Mouse (Mus musculus): ENCODE results near the gene Dmap1. TPM values are rescaled to one million over a fixed set of nuclear protein-coding genes. Genes with fewer than 3 reads are reported as not detected.

The Dmap1 gene
- polyA plus RNA-seq, 1 experiment from 2014 or later, result 56.2 TPM

DNA sequence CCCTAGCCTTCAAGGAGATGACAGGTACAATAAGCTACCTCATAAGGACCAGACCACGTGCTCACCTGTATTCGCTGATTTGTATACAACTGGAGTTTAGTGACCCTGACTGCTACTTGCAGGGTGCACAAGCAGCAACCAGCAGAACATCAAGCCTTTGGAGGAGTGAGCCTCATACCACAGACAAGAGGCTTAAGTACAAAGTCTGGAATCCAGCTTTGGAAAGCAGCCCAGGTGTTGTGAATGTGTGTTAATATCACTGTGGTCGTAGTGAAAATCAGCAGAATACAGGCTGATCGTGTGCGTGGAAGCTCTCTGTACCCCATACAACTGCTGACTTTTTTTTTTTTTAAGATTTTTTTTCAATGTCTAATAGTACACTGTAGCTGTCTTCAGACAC, 22.1 kb downstream of the Dmap1 start:
- ATAC-seq (ENCODE audit: low read depth), result no peak
- peaks cover 19% of the 10 kb centered on the region; the same call in 1 of the 2 replicates for H3K4me1 ChIP-seq (ENCODE audit: control insufficient read depth, insufficient read depth, low read length)
- H3K27me3 ChIP-seq (replicated peaks; ENCODE audit: control insufficient read depth, insufficient read depth, low read length), result no peaks in the 10 kb centered on the region
- H3K9me3 ChIP-seq (ENCODE audit: control insufficient read depth, low read length), result no peaks in the 10 kb centered on the region
- H3K36me3 ChIP-seq (ENCODE audit: control insufficient read depth, insufficient read depth, low read length), result 0 out of 2 replicates have a peak, but pooled peaks cover 6% of the 10 kb centered on the region
- no peak overlapping the region for H3K4me2 ChIP-seq (ENCODE audit: low read depth, low read length)
- DNase-seq (ENCODE audit: low spot score), result no peak
- H3K9ac ChIP-seq (ENCODE audit: low read depth, low read length), result no peak overlapping the region
- no peak overlapping the region for H3K4me3 ChIP-seq (ENCODE audit: low read depth, low read length)
- no peak overlapping the region for H3K27ac ChIP-seq (replicated peaks; ENCODE audit: low read depth, low read length)
- WGBS, result 76% methylated on average over 5 of the region's 5 CpGs

DNA sequence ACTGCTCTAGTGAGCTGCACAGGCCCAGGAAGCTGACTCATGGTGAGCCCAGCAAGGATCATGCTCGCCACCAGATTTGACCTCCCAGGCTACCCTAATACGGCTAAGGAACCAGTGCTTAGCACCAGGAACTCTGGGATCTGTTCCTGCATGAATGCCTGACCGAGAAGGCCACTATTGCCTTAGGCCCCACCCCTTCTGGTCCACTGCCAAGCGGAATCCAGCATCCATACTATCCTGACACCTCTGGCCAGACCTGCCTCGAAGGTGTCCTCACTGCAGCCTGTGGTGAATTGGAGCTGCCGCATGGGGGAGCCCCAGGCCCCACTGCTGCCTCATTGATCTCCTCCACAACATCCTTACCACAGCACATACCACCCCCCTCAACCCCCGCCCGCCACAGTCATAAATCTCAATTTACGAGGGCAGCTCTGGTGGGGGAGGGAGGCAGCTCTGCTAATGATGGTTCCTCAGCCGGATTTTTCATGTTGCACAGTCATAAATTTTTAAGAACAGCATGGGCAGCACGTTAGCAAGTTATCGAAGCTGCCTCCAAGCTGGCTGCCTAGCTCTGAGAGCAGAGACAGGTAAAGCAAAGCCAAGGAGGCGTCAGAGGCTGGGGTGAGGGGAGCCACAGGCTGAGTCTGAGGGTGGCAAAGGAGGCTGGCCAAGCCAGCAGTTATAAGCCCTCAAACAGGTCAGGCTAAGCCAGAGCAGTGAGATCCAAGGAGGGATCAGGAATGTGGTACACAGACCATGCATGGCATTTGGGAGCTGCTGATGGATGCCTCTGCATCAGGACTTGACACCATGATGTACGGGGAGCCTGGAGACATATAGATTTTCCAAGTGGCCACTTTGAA, 23.3 kb downstream of the Dmap1 start:
- no peaks in the 10 kb centered on the region for H3K27me3 ChIP-seq (replicated peaks; ENCODE audit: control insufficient read depth, insufficient read depth, low read length)
- DNase-seq (ENCODE audit: low spot score) (no peak), ATAC-seq (ENCODE audit: low read depth) (peak; percentile 31; the same call in 1 of the 2 replicates)
- H3K4me3 ChIP-seq (ENCODE audit: low read depth, low read length), result no peak overlapping the region
- H3K36me3 ChIP-seq (ENCODE audit: control insufficient read depth, insufficient read depth, low read length), result 0 out of 2 replicates have a peak, but pooled peaks cover 6% of the 10 kb centered on the region
- no peak overlapping the region for H3K27ac ChIP-seq (replicated peaks; ENCODE audit: low read depth, low read length)
- no peaks in the 10 kb centered on the region for H3K9me3 ChIP-seq (ENCODE audit: control insufficient read depth, low read length)
- no peak overlapping the region for H3K9ac ChIP-seq (ENCODE audit: low read depth, low read length)
- WGBS, result 49% methylated on average over 14 of the region's 14 CpGs
- H3K4me1 ChIP-seq (ENCODE audit: control insufficient read depth, insufficient read depth, low read length), result peaks cover 25% of the 10 kb centered on the region
- H3K4me2 ChIP-seq (ENCODE audit: low read depth, low read length), result no peak overlapping the region

DNA sequence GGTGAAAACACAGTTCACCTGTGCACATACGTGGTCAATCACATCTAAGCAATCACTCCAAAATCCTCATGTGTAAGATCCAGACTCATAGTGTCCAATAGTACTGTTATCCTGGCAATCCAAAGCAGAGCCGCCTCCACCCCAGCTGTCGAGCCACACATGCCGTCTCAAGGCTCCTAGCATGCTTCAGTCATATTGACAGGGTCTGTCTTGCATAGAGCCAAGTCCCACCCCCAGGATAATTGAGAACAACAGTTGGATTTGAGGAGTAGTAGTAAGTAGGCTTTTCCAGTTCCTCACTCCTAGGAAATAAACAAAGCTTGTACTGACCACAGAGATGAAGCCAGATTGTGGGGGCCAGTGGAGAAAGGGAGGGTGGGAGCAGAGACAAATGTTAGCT, 24.4 kb downstream of the Dmap1 start:
- ATAC-seq (ENCODE audit: low read depth) (peak; percentile 12), DNase-seq (ENCODE audit: low spot score) (peak; percentile 82)
- Histone ChIP-seq H3K9me3 (ENCODE audit: control insufficient read depth, low read length) (no peaks in the 10 kb centered on the region), H3K27ac (replicated peaks; ENCODE audit: low read depth, low read length) (peak overlapping the region; percentile 61; the same call in 1 of the 2 replicates), H3K9ac (ENCODE audit: low read depth, low read length) (no peak overlapping the region), H3K27me3 (replicated peaks; ENCODE audit: control insufficient read depth, insufficient read depth, low read length) (no peaks in the 10 kb centered on the region), H3K36me3 (ENCODE audit: control insufficient read depth, insufficient read depth, low read length) (0 out of 2 replicates have a peak, but pooled peaks cover 6% of the 10 kb centered on the region), H3K4me1 (ENCODE audit: control insufficient read depth, insufficient read depth, low read length) (peaks cover 25% of the 10 kb centered on the region), H3K4me3 (ENCODE audit: low read depth, low read length) (no peak overlapping the region), H3K4me2 (ENCODE audit: low read depth, low read length) (no peak overlapping the region)
- 31% methylated on average over 4 of the region's 4 CpGs for WGBS

DNA sequence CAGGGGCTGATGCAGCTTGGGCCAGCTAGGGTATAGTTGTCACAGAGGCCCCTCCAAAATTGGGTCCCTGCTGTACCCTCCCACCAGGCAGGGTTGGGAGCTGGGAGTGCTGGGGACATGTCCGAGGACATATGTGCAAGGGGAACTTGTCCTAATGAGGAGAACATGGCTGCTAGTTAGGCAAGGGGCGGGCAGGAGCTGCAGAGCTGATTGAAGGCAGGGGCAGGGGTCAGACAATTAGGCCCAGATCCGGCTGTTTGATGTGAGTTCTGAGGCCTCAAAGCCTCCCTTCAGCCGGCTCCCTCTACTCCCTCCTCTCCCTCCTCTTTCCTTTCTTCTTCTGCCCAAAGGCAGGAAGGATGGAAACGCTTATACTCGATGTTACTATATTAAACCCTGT, 25.1 kb downstream of the Dmap1 start:
- H3K27ac ChIP-seq (replicated peaks; ENCODE audit: low read depth, low read length), result peak overlapping the region; percentile 61
- ATAC-seq (ENCODE audit: low read depth), result no peak
- peaks cover 25% of the 10 kb centered on the region for H3K4me1 ChIP-seq (ENCODE audit: control insufficient read depth, insufficient read depth, low read length)
- no peak overlapping the region for H3K9ac ChIP-seq (ENCODE audit: low read depth, low read length)
- no peaks in the 10 kb centered on the region for H3K9me3 ChIP-seq (ENCODE audit: control insufficient read depth, low read length)
- H3K36me3 ChIP-seq (ENCODE audit: control insufficient read depth, insufficient read depth, low read length), result 0 out of 2 replicates have a peak, but pooled peaks cover 6% of the 10 kb centered on the region
- H3K27me3 ChIP-seq (replicated peaks; ENCODE audit: control insufficient read depth, insufficient read depth, low read length), result no peaks in the 10 kb centered on the region
- DNase-seq (ENCODE audit: low spot score), result no peak
- 20% methylated on average over 4 of the region's 6 CpGs for WGBS
- no peak overlapping the region for H3K4me2 ChIP-seq (ENCODE audit: low read depth, low read length)
- no peak overlapping the region for H3K4me3 ChIP-seq (ENCODE audit: low read depth, low read length)

DNA sequence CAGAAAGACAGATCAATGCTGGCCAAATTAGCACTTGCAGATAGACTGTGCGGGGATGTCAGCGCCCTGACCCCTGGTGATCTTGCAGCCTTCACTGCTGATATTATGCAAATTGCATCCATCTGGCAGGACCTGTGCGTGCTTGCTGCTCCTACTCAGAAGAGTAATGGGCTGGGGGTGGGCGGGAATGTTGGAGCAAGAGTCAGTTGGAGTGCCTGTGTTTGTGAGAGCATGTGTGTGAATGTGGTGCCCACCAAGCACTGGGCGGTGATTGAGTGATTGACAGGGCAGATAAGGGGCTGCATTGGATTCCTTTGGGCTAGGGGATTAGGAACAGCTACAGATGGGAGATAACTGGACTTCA, 26.6 kb downstream of the Dmap1 start:
- WGBS, result 25% methylated on average over 5 of the region's 5 CpGs
- no peak for DNase-seq (ENCODE audit: low spot score)
- Histone ChIP-seq H3K4me2 (ENCODE audit: low read depth, low read length) (no peak overlapping the region), H3K9ac (ENCODE audit: low read depth, low read length) (no peak overlapping the region), H3K27me3 (replicated peaks; ENCODE audit: control insufficient read depth, insufficient read depth, low read length) (no peaks in the 10 kb centered on the region), H3K4me1 (ENCODE audit: control insufficient read depth, insufficient read depth, low read length) (peaks cover 25% of the 10 kb centered on the region), H3K27ac (replicated peaks; ENCODE audit: low read depth, low read length) (no peak overlapping the region), H3K4me3 (ENCODE audit: low read depth, low read length) (no peak overlapping the region), H3K9me3 (ENCODE audit: control insufficient read depth, low read length) (no peaks in the 10 kb centered on the region), H3K36me3 (ENCODE audit: control insufficient read depth, insufficient read depth, low read length) (peaks cover 12% of the 10 kb centered on the region; the same call in 1 of the 2 replicates)
- no peak for ATAC-seq (ENCODE audit: low read depth)

DNA sequence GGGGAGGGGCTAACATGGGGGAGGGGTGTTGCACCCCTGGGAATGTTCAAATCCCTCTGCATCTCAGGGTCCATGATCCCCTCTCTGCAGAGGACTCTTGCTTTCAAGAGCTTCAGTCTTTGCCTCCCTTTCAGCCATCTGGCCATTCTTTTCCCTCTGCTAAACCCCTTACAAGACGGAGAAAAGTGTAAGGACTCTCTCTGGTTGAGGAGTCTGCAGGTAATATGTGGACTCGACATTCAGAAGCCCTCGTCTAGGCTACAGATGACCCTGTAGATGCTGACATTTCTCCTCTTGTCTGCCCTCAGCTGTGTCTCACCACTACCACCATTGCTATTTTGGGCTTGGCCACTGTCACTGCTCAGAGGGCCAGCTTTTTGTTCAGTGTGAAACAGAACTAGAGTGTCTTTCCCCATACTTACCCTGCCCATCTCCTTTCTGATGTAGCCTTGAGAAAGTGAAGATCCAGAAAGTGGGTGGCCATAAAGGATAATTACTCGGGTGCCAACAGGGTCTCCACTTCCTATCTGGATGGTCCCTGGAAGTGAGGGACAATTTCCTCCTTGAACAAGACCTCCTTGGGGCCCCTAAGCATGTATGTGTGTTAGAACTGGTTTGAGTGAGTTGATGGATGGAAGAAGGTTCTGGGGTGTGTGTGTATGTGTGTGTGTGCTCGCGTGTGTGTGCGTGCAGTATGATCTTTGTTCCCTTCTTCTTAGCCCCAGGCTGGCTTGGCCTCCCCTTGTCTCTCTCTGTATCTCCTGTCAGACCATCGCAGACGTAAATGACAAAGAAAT, 27.2 kb downstream of the Dmap1 start:
- Histone ChIP-seq H3K4me2 (ENCODE audit: low read depth, low read length) (no peak overlapping the region), H3K9me3 (ENCODE audit: control insufficient read depth, low read length) (no peaks in the 10 kb centered on the region), H3K27ac (replicated peaks; ENCODE audit: low read depth, low read length) (no peak overlapping the region), H3K27me3 (replicated peaks; ENCODE audit: control insufficient read depth, insufficient read depth, low read length) (no peaks in the 10 kb centered on the region), H3K4me3 (ENCODE audit: low read depth, low read length) (no peak overlapping the region), H3K9ac (ENCODE audit: low read depth, low read length) (no peak overlapping the region), H3K36me3 (ENCODE audit: control insufficient read depth, insufficient read depth, low read length) (peaks cover 17% of the 10 kb centered on the region), H3K4me1 (ENCODE audit: control insufficient read depth, insufficient read depth, low read length) (peaks cover 25% of the 10 kb centered on the region)
- WGBS, result 37% methylated on average over 9 of the region's 9 CpGs
- DNase-seq (ENCODE audit: low spot score), result no peak
- ATAC-seq (ENCODE audit: low read depth), result no peak

DNA sequence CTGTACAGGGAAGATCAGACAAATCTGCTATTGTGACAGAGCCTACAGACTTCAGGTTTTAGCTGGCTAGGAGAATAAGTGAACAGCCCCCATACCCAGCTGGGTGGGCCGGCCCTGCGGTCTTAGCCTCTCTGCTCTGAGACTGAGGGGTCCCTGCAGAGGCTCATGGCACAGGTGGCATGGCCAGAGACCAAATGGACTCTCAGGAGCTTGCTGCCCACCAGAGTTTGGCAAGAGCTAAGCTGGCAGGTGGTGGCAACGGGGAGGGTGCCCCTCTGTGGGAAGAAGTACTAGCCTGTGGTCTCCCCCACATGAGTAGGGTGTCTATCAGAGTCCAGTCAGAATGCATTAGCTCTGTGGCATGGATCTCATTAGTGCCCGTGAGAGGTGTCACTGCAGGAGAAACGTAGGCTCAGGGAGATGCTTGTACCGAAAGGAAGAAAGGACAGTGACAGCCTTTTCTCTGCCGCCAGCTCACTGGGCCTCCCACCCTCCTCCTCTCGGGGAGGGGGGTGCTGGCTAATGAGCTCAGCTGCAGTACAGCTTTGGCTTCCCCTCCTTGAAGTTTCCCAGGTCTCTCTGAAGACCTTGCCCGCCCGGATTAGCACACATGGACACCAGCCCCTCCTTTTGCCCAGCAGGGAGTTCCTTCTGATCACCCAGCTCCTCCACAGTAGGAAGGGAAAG, 27.9 kb downstream of the Dmap1 start:
- DNase-seq (ENCODE audit: low spot score) (no peak), ATAC-seq (ENCODE audit: low read depth) (no peak)
- Histone ChIP-seq H3K4me2 (ENCODE audit: low read depth, low read length) (no peak overlapping the region), H3K9ac (ENCODE audit: low read depth, low read length) (no peak overlapping the region), H3K4me1 (ENCODE audit: control insufficient read depth, insufficient read depth, low read length) (peaks cover 25% of the 10 kb centered on the region), H3K9me3 (ENCODE audit: control insufficient read depth, low read length) (no peaks in the 10 kb centered on the region), H3K27me3 (replicated peaks; ENCODE audit: control insufficient read depth, insufficient read depth, low read length) (no peaks in the 10 kb centered on the region), H3K4me3 (ENCODE audit: low read depth, low read length) (no peak overlapping the region), H3K27ac (replicated peaks; ENCODE audit: low read depth, low read length) (no peak overlapping the region; the same call in 1 of the 2 replicates), H3K36me3 (ENCODE audit: control insufficient read depth, insufficient read depth, low read length) (peaks cover 25% of the 10 kb centered on the region)
- 20% methylated on average over 10 of the region's 10 CpGs for WGBS

DNA sequence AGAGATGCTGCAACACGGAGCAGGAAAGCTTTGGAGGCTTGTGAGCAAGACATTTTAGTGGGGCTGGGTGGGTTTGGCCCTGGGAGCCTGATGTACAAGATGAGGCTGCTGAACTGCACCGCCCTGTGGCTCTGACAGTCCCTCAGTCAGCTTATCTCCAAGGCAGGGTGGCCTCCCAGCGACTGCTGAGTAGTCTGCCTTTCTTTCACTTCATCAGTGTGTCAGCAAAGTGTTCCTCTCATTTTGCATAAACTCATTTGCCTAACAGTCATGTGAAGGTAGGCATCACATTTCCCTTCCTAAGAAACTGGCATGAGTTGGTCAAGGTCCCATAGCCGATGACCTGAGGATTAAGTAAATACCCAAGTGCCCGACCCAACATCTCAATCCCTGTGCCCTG, 29.3 kb downstream of the Dmap1 start:
- H3K27me3 ChIP-seq (replicated peaks; ENCODE audit: control insufficient read depth, insufficient read depth, low read length), result no peaks in the 10 kb centered on the region
- no peak overlapping the region for H3K9ac ChIP-seq (ENCODE audit: low read depth, low read length)
- DNase-seq (ENCODE audit: low spot score) (no peak), ATAC-seq (ENCODE audit: low read depth) (no peak)
- peaks cover 33% of the 10 kb centered on the region for H3K36me3 ChIP-seq (ENCODE audit: control insufficient read depth, insufficient read depth, low read length)
- no peaks in the 10 kb centered on the region for H3K9me3 ChIP-seq (ENCODE audit: control insufficient read depth, low read length)
- H3K4me2 ChIP-seq (ENCODE audit: low read depth, low read length), result no peak overlapping the region
- 49% methylated on average over 5 of the region's 5 CpGs for WGBS
- no peak overlapping the region for H3K27ac ChIP-seq (replicated peaks; ENCODE audit: low read depth, low read length)
- H3K4me3 ChIP-seq (ENCODE audit: low read depth, low read length), result no peak overlapping the region
- H3K4me1 ChIP-seq (ENCODE audit: control insufficient read depth, insufficient read depth, low read length), result peaks cover 16% of the 10 kb centered on the region

All from embryonic facial prominence, embryonic 14.5 days (tissue).